Mouse (Mus musculus): ENCODE data around the gene Grcc10. TPM values are rescaled to one million over a fixed set of nuclear protein-coding genes. Genes with fewer than 3 reads are reported as not detected.

Gene Grcc10
- 89.2 and 97.3 TPM in 2 replicates for total RNA-seq (2023)

DNA sequence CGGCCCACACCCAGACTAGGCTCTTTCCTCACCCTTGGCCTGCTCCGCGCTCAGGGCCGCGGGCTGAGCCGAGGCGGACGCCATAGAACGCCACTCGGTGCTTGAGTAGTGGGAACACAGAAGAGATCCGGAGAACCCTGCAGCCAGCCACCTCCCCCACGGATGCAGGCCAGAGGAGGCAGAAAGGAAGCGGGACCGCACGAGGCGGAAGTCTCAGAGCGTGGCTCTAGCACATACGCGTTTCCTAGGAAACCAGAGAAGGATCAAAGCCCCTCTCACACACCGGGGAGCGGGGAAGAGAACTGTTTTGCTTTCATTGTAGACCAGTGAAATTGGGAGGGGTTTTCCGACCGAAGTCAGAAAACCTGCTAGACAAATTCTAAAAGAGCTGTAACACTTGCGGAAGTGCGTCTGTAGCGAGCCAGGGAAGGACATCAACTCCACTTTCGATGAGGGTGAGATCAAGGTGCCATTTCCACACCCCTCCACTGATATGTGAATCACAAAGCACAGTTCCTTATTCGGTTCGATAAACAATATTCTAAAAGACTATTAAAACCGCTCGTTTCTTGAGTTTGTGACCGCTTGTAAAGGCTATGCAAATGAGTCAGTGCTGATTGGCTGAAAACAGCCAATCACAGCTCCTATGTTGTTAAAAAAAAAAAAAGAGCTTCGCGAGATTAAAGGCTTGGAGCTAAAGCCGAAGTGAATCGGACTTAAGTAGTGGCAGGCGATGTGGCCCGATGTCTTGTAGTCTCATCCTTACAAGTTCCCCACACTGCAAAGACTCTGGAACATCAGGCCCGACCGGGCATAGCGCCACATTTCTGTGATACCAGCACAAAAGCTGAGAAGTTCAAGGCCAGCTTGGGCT lies at the start of gene Grcc10:
Gene Grcc10 (minus strand): TSS at position 487 of the 874 bp plus-strand sequence.

DNA sequence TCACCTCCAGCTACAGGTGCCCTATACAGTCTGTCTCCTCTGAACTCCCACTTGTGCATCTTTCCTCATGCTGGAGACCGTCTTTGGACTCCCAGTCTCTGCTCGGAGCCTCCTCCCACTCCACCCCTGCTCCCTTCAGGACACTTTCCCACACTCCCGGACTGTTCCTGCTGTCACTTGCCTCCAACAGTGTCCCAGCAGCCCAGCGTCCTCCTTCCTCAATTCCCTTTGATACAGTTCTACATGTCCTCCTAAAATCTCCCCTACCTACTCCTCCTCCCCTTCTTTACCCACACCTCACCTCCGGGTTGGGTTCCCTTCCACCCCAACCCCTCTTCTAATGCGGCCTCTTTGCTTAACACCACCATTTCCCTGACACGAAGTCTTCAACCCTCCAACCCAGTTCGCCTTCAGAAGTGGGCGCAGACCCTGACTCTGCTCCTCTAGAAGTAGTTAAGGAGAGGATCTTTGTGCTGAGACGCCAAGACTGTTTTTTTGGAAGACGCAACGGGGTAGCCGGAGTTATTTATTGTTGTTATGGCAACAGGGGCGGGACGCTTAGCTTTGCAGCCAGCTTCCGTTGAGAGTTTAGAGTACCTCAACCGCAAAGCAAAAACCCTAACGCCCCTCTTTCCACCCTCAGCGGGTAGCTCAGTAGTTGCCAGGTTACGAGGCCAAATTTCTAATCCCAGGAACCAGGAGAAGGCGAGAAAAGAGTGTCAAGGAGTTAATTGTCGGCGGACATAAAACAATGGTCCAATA lies 38.2 kb upstream of the Grcc10 start, which contains the start of gene Lrrc23:
Gene Lrrc23 (minus strand): TSS at position 506 of the 762 bp plus-strand sequence.

DNA sequence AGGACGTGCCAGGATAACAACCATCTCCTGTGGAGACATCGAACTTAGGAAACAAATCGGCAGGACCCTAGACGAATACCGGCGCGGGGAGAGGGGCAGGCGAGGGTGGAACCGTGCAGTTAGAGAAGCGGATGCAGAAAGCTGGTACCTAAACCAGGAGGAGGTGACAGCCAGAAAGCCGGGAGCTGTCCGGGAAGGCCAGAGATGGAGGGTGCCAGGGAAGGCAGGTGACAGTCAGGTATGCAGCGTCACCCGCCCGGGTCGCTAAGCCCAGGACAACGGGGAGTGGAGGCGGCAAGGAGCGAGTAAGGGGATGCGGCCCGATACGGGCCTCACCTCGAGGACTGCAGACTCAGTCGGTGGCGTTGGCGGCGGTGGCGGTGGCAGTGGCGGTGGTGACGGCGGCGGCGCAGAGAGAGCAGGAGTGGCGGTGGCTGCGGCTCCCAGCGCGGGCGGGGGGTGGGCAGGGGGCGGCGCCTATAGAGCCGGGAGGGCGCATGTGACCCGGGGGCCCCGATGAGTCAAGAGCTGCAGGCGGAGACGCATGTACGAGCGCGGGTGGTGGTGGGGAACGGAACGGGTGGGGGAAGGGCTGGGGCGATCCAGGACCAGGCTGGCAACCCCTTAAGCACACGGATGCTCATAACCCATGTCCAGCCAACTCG lies 28.1 kb upstream of the Grcc10 start, which contains the start of gene Eno2:
Gene Eno2 (minus strand): TSS at position 573 of the 665 bp plus-strand sequence.

DNA sequence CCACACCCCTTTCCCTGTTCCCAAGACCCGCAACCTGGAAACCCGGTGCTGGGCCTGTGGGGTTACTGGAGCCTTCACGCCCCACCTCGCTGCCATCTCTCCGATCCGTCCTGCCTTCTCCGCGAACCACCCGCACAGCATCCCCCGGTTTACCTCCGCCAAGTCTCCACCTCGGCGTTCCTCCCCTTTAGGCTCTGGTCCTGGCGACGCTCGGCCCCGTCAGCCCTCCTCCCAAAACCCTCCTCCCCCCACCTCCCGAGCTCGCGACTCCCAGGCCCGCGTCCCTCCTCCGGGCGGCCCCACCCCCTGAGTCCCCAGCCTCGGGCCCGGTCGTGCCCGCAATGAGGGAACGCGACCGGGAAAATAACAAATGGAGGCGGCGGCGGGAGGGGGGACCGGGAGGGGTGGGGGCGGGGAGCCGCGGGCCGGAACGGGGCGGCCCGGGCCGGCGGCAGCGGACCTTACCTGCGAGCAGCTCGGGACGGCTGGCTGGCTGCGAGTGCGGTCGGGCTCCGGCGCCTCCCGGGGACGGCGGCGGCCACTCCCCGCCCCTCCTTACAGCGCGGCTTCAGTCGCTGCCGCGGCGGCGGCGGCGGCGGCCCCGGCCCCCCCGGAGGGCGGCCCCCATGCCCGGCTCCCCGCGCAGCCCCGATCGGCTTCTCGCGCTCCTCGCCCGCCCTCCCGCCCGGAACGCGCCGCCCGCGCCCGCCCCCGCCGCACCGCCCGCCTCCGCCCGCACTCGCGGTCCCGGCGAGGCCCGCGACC lies 14.8 kb upstream of the Grcc10 start, which contains the start of the genes Gm45234 and Atn1:
Gene Gm45234 (minus strand): TSS at position 191 of the 765 bp plus-strand sequence.
Gene Atn1 (minus strand): TSS at position 694 of the 765 bp plus-strand sequence.

DNA sequence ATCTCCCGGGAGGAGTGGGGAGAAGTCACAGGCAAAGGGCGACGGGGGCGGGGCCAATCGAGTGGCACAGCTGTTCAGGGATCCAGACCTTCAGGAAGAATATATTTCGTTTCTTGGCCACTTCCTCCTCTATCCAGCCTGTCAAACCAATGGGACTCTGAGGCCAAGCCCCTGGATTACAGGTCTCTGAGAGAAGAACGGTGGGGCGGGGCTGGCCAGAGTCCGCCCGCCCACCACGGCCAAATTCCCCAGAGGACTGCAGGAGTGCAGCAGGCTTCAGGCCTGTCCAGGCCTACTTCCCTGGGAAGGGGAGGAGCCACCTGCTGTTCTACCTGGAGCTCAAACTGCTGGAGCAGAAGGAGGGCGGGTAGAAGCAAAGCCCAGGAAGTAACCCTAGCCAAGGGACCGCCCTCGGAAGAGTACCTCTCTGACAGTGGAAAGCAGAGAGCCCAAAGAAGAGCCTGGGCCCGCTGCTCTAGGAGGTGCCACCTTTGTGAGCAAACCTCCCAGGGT lies 2.6 kb downstream of the Grcc10 start, which contains the start of gene Ptpn6:
Gene Ptpn6 (minus strand): TSS at position 204 of the 513 bp plus-strand sequence.

DNA sequence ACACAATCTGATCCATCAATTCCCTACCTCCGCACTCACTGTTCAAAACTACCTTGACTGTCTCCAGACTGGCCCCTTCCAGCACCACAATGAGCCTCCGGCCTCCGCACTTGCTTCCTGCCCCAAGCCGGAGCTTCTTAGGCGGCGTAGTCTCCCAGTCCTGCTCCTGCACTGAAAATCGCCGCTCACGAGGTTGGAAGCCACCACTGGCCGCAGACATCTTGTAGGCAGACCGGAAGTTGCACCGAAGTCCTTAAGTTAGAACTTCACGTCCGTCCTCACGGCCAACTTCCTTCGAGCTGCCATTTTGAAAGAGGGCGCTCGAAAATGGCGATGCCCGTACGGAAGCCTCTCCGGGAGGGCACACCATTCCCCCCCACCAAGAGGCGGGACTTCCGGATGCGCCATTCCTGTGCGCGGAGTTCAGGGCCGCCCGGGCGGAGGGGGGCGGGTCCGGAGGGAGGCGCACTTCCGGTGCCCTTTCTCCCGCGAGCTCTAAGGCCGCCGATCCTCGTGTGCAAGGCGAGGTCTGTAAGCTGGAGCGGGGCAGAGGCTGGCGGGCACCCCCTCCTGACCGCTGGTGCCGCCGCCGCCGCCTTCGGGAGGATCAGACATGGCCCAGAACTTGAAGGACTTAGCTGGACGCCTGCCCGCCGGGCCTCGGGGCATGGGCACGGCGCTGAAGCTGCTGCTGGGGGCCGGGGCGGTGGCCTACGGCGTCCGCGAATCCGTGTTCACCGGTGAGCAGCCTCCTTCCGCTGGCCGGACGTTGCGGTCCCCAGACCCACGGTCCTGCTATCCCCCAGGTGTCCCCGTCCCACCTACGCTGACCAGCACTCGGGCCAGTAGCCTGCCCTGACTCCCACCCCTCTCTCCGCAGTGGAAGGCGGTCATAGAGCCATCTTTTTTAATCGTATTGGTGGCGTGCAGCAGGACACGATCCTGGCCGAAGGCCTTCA lies 29.1 kb downstream of the Grcc10 start, which contains the start of the genes Emg1 and Phb2:
Gene Emg1 (minus strand): TSS at position 355 of the 959 bp plus-strand sequence.
Gene Phb2 (plus strand): TSS at position 513 of the 959 bp plus-strand sequence.

Other genes starting within 250 kb of the Grcc10 start
- 38.8 and 44.2 TPM in 2 replicates for gene C1rl, start 248.3 kb downstream of the Grcc10 start, total RNA-seq (2023)
- gene C1ra, start 229.0 kb downstream of the Grcc10 start, total RNA-seq (2023), result 3.4 and 4.0 TPM in 2 replicates
- gene C1s1, start 199.0 kb downstream of the Grcc10 start, total RNA-seq (2023), result 0.66 TPM in 1 of 2 replicates, not detected in the other
- gene C1rb, start 171.1 kb downstream of the Grcc10 start, total RNA-seq (2023), result 0.43 and 0.76 TPM in 2 replicates
- not detected in 2 replicates for gene C1s2, start 105.3 kb downstream of the Grcc10 start, total RNA-seq (2023)
- 31.7 and 47.1 TPM in 2 replicates for gene Lpcat3, start 78.3 kb downstream of the Grcc10 start, total RNA-seq (2023)
- gene Emg1, start 29.2 kb downstream of the Grcc10 start, total RNA-seq (2023), result 40.5 and 44.4 TPM in 2 replicates
- gene Phb2, start 29.0 kb downstream of the Grcc10 start, total RNA-seq (2023), result 91.6 and 94.2 TPM in 2 replicates
- 332 and 353 TPM in 2 replicates for gene Ptpn6, start 2.7 kb downstream of the Grcc10 start, total RNA-seq (2023)
- gene Gm45234, start 14.6 kb upstream of the Grcc10 start, total RNA-seq (2023), result not detected in 2 replicates
- gene Atn1, start 15.2 kb upstream of the Grcc10 start, total RNA-seq (2023), result 39.2 and 39.7 TPM in 2 replicates
- not detected in 2 replicates for gene Eno2, start 28.3 kb upstream of the Grcc10 start, total RNA-seq (2023)
- not detected in 2 replicates for gene Lrrc23, start 38.4 kb upstream of the Grcc10 start, total RNA-seq (2023)
- gene Spsb2, start 67.3 kb upstream of the Grcc10 start, total RNA-seq (2023), result 17.6 and 18.8 TPM in 2 replicates
- gene Tpi1, start 72.9 kb upstream of the Grcc10 start, total RNA-seq (2023), result 109 and 115 TPM in 2 replicates
- gene Usp5, start 88.1 kb upstream of the Grcc10 start, total RNA-seq (2023), result 41.6 and 56.4 TPM in 2 replicates
- gene Cdca3, start 88.2 kb upstream of the Grcc10 start, total RNA-seq (2023), result 41.2 and 59.0 TPM in 2 replicates
- not detected in 2 replicates for gene Gnb3, start 98.9 kb upstream of the Grcc10 start, total RNA-seq (2023)
- gene P3h3, start 116.4 kb upstream of the Grcc10 start, total RNA-seq (2023), result 0.36 and 0.76 TPM in 2 replicates
- gene Gpr162, start 122.6 kb upstream of the Grcc10 start, total RNA-seq (2023), result not detected in 2 replicates
- gene Cd4, start 146.8 kb upstream of the Grcc10 start, total RNA-seq (2023), result 0.88 TPM in 1 of 2 replicates, not detected in the other
- 0.38 and 0.43 TPM in 2 replicates for gene Lag3, start 170.3 kb upstream of the Grcc10 start, total RNA-seq (2023)
- gene Ptms, start 178.7 kb upstream of the Grcc10 start, total RNA-seq (2023), result 108 and 127 TPM in 2 replicates
- 82.7 and 86.2 TPM in 2 replicates for gene Mlf2, start 190.0 kb upstream of the Grcc10 start, total RNA-seq (2023)
- 15.5 and 17.7 TPM in 2 replicates for gene Cops7a, start 224.2 kb upstream of the Grcc10 start, total RNA-seq (2023)